Mouse (Mus musculus) myocyte (in vitro differentiated cells): Measurements from ENCODE around the gene Ehmt2.
A peak's percentile ranks its signal among the peaks of the same experiment; 100 is the strongest.

Experiments
- MAX ChIP-seq: IDR thresholded peaks from one replicate; pipeline ENCODE4 v1.6.1; 2011; ENCODE audit warnings: low read depth, mild to moderate bottlenecking, control low read depth
- MYOD1 ChIP-seq, 3 experiments: IDR thresholded peaks; one replicate each; pipeline ENCODE4 v1.6.1; 2011; ENCODE audit warnings: control low read depth in 2 of 3, low read depth in 2 of 3, mild to moderate bottlenecking in 2 of 3, moderate library complexity in 1 of 3; ENCODE audit not compliant: insufficient read length in 2 of 3, control insufficient read depth in 1 of 3
- POLR2A ChIP-seq: IDR thresholded peaks from one replicate; pipeline ENCODE4 v1.6.1; 2011; ENCODE audit warnings: low read depth, mild to moderate bottlenecking, control low read depth, moderate library complexity; ENCODE audit not compliant: insufficient read length
- POLR2AphosphoS2 ChIP-seq: IDR thresholded peaks from one replicate; pipeline ENCODE4 v1.6.1; 2011; ENCODE audit warnings: low read depth, control low read depth; ENCODE audit not compliant: insufficient read length
- REST ChIP-seq: IDR thresholded peaks from one replicate; pipeline ENCODE4 v1.6.1; 2011; ENCODE audit warnings: mild to moderate bottlenecking, control low read depth, moderate library complexity; ENCODE audit not compliant: insufficient read depth, insufficient read length
- TCF12 ChIP-seq: IDR thresholded peaks from one replicate; pipeline ENCODE4 v1.6.1; 2011; ENCODE audit warnings: mild to moderate bottlenecking, control low read depth; ENCODE audit not compliant: poor library complexity, insufficient read depth, severe bottlenecking
- USF1 ChIP-seq: IDR thresholded peaks from one replicate; pipeline ENCODE4 v1.6.1; 2011; ENCODE audit warnings: low read depth, mild to moderate bottlenecking, control low read depth, moderate library complexity

DNA sequence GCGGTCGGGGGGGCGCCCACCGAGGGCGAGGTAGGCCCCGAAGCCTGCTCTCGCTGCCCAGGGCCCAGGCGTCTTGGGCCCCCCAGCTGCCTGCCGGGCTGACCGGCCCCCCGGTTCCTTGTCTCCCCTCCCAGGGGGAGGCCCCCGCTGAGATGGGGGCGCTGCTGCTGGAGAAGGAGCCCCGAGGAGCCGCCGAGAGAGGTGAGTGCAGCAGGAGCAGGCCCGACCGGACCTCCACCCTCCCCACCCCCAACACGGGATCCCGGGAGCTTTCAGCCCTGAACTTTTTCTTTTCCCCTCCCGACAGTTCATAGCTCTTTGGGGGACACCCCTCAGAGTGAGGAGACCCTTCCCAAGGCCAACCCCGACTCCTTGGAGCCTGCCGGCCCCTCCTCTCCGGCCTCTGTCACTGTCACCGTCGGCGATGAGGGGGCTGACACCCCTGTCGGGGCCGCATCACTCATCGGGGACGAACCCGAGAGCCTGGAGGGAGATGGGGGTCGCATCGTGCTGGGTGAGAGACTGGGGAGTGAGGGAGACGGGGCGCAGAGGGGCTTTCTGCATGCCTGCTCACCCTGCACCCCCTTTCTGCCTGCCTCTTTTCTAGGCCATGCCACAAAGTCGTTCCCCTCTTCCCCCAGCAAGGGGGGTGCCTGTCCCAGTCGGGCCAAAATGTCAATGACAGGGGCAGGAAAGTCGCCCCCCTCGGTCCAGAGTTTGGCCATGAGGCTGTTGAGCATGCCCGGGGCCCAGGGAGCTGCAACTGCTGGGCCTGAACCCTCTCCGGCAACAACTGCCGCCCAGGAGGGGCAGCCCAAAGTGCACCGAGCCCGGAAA, 1.0 kb downstream of the Ehmt2 start:
- peak; percentile 8 for TF ChIP-seq POLR2A
- no peak for TF ChIP-seq TCF12
- no peak for TF ChIP-seq REST
- TF ChIP-seq MYOD1 (IDR thresholded peaks at IDR 0.05; ENCODE audit: control insufficient read depth in 1 of 3, insufficient read length in 2 of 3, low read depth in 2 of 3), result no peak
- TF ChIP-seq MAX, result no peak
- TF ChIP-seq POLR2AphosphoS2, result no peak
- no peak for TF ChIP-seq USF1
